Mouse (Mus musculus) heart, adult 2 months (tissue): ENCODE data around the gene Borcs7. TPM values are rescaled to one million over a fixed set of nuclear protein-coding genes. Genes with fewer than 3 reads are reported as not detected.

Source experiments
- DNase-seq, 2 experiments: peaks; one replicate each; pipeline ENCODE4 v3.0.0; 2021
- H3K27ac ChIP-seq: fragments of 200-600 bp; 2 replicates; pipeline ENCODE4 v1.8.1; 2022
- H3K27me3 ChIP-seq: fragments of 200-500 bp; 2 replicates; pipeline ENCODE4 v1.6.1; 2012; ENCODE audit warnings: mild to moderate bottlenecking, low read length, inconsistent platforms, mixed read lengths; ENCODE audit not compliant: control insufficient read depth, insufficient read depth
- H3K36me3 ChIP-seq: fragments of 200-500 bp; 2 replicates; pipeline ENCODE4 v1.6.1; 2012; ENCODE audit warnings: low read length, inconsistent platforms; ENCODE audit not compliant: control insufficient read depth, insufficient read depth
- H3K4me1 ChIP-seq: fragments of 200-500 bp; 2 replicates; pipeline ENCODE4 v1.6.1; 2011; ENCODE audit warnings: low read length; ENCODE audit not compliant: control insufficient read depth, insufficient read depth
- H3K4me3 ChIP-seq: fragments of 200-600 bp; 2 replicates; pipeline ENCODE4 v1.8.1; 2022
- H3K79me2 ChIP-seq: fragments of 200-500 bp; replicated peaks from 2 replicates; pipeline ENCODE4 v1.6.1; 2012; ENCODE audit warnings: mild to moderate bottlenecking, inconsistent platforms, low read length, moderate library complexity, mixed read lengths; ENCODE audit not compliant: control insufficient read depth, insufficient read depth
- H3K9ac ChIP-seq: fragments of 200-500 bp; 2 replicates; pipeline ENCODE4 v1.6.1; 2012; ENCODE audit warnings: low read depth, mild to moderate bottlenecking, control low read depth, inconsistent platforms, low read length, mixed read lengths
- CTCF ChIP-seq: fragments of 200-600 bp; IDR thresholded peaks from 2 replicates; pipeline ENCODE4 v1.8.1; 2022; ENCODE audit warnings: antibody characterized with exemption, mild to moderate bottlenecking, moderate library complexity
- EP300 ChIP-seq: fragments of 200-500 bp; IDR thresholded peaks from 2 replicates; pipeline ENCODE4 v1.6.1; 2011; ENCODE audit warnings: low read depth, low read length, control low read depth; ENCODE audit not compliant: insufficient read depth
- POLR2A ChIP-seq: fragments of 200-500 bp; IDR thresholded peaks from 2 replicates; pipeline ENCODE4 v1.6.1; 2011; ENCODE audit warnings: mild to moderate bottlenecking, low read depth, low read length, control low read depth; ENCODE audit not compliant: insufficient read depth
- WGBS: fragments of 180-500 bp; shearing (Covaris S2); methylation state at CpG from one replicate; pipeline ENCODE4 v1.1.7; 2018; 5-methylcytosine and 5-hydroxymethylcytosine counted together
- intact Hi-C: fragments of 180-260 bp; cut with DNase I; formaldehyde crosslinking; loops from one replicate; pipeline ENCODE4 v1.15.1; 2025
- polyA plus RNA-seq: library from polyadenylated mRNA; depleted of rRNA; stranded (reverse); fragments of >200 nt; gene quantifications from 2 replicates; pipeline ENCODE4 v1.2.3, GENCODE M21; 2012
- total RNA-seq, 2 experiments: library from RNA; stranded (reverse); gene quantifications; 2 replicates each; pipeline ENCODE4 v1.2.3; 2021

The Borcs7 gene
- total and polyA plus RNA-seq, 3 experiments = 4.7 to 7.8 (median 7.1) TPM

DNA sequence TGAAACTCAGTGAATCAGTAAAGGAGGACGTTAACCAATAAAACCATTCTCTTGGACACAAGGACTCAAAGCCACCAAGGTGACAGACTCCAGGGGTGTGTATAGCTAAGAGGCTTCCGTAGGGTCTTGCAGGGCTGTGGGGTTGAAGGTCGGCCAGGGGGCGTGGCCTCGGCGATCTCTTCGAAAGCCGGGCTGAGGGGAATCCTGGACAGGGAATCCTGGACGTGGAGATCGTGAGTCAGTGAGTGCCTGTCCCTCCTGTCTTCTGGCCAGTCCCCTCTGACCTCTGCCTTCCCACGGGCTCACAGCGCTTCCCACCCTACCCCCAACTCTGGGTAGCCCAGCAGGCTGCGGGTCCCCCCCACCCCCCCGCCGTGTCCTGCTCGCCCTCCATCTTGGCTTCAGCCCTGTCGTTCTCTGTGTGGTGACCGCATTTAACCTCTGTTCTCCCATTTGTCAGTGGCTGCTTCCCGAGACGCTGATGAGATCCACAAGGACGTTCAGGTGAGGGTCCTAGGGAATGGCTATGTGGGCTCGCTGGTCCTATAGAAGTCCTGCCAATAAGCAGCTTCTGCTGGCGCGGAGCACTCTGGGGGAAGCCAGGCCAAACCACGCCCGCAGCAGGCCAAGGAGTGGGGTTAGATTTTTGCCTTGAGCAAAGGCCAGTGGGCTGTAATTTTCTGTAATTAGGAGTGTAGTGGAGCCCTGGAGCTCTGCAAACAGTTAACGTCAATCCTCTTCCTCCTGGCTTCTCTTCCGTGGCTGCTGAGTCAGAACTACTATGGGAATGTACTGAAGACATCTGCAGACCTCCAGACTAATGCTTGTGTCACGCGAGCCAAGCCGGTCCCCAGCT, 17.8 kb downstream of the Borcs7 start, which contains the start of gene As3mt:
As3mt (plus strand) TSS at position 163 of the 856 bp plus-strand sequence.
- peak within 1 kb of the TSS; percentile 86 for H3K27ac ChIP-seq
- H3K4me1 ChIP-seq = peaks cover 8% of the 10 kb centered on the region
- WGBS = 5% methylated on average over 31 of the region's 31 CpGs
- no peaks in the 10 kb centered on the region for H3K79me2 ChIP-seq
- intact Hi-C loops = no loop called here
- no peaks in the 10 kb centered on the region for H3K36me3 ChIP-seq
- peak within 1 kb of the TSS; percentile 66 for H3K4me3 ChIP-seq
- H3K9ac ChIP-seq = peak within 1 kb of the TSS; percentile 64
- TF ChIP-seq CTCF (no peak), POLR2A (no peak; the same call in 1 of the 2 replicates), EP300 (no peak)
- no peaks in the 10 kb centered on the region for H3K27me3 ChIP-seq
- DNase-seq = peak; percentile 85

DNA sequence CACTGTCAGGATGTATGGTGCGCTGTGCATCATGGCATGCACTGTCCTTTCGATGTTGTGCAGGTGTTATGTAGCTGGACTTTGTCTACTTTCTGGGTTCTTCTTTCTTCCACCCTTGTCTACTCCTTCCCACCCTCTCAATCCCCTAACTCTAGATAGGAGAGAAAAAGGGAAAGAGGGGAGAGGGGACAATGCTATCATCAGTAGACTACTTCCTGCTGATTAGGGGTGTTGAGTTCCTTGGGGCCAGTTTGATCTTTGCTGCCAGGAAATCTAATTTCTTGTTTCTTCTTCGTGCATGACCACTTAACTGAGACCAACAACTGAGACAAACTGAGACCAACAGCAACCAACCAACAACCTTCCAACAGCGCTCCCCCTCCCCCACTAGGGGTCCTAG, 20.9 kb downstream of the Borcs7 start:
- Histone ChIP-seq H3K9ac (no peak overlapping the region), H3K36me3 (no peaks in the 10 kb centered on the region), H3K4me1 (peaks cover 8% of the 10 kb centered on the region), H3K27me3 (no peaks in the 10 kb centered on the region), H3K4me3 (no peak overlapping the region), H3K79me2 (no peaks in the 10 kb centered on the region), H3K27ac (no peak overlapping the region)
- TF ChIP-seq POLR2A = no peak
- no peak for TF ChIP-seq CTCF
- TF ChIP-seq EP300 = no peak
- intact Hi-C loops = no loop called here
- whole genome bisulfite sequencing = 81% methylated on average over 4 of the region's 4 CpGs
- no peak for DNase-seq

DNA sequence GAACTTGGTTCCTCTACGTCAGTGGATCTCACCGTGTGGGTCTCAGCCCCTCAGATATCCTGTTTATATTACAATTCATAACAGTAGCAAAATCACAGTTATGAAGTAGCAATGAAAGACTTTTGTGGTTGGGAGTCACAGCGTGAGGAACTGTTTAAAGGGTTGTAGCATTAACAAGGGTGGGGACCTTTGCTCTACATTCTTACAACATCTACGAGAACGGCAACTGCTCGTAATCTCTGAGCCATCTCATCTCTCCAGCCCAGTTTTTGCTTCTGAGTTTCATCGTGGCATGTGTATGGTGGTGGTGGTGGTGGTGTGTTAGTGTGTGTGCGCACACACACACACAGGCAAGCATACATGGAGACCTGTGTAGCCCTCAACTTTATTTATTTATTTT, 24.5 kb downstream of the Borcs7 start:
- no peaks in the 10 kb centered on the region for H3K27me3 ChIP-seq

DNA sequence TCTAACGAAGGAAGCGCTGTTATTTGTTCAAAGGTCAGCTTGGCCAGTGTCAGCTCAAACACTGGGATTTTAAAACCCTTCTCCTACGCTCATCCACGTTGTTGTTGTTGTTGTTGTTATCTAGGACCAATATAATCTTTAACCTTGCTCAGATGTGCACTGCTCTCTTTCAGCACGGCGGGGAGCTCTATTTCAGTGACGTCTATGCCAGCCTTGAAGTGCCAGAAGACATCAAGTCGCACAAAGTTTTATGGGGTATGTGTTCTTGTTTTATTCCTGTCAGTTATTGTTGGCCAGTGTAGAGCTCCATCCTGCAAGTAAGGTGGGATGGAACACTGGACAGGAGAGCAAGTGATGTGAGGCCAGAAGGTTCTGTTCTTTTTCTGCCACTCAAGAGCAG, 25.3 kb downstream of the Borcs7 start:
- H3K36me3 ChIP-seq = no peaks in the 10 kb centered on the region; the same call in 1 of the 2 replicates
- 90% methylated on average over 8 of the region's 8 CpGs for WGBS
- intact Hi-C loops = no loop called here
- no peak for DNase-seq
- no peaks in the 10 kb centered on the region for H3K4me1 ChIP-seq
- H3K27ac ChIP-seq = no peak overlapping the region
- no peak for TF ChIP-seq CTCF
- no peak for TF ChIP-seq EP300
- no peak for TF ChIP-seq POLR2A
- no peak overlapping the region for H3K4me3 ChIP-seq
- no peak overlapping the region for H3K9ac ChIP-seq
- H3K27me3 ChIP-seq = no peaks in the 10 kb centered on the region
- H3K79me2 ChIP-seq = no peaks in the 10 kb centered on the region

More for the DNA sequence above, 24.5 kb downstream of the Borcs7 start:
- TF ChIP-seq POLR2A = no peak
- TF ChIP-seq CTCF = no peak
- no peak for TF ChIP-seq EP300
- intact Hi-C loops = no loop called here
- Histone ChIP-seq H3K4me1 (no peaks in the 10 kb centered on the region; the same call in 1 of the 2 replicates), H3K79me2 (no peaks in the 10 kb centered on the region), H3K27ac (no peak overlapping the region), H3K36me3 (no peaks in the 10 kb centered on the region; the same call in 1 of the 2 replicates), H3K9ac (no peak overlapping the region), H3K4me3 (no peak overlapping the region)
- WGBS = 96% methylated on average over 8 of the region's 8 CpGs
- DNase-seq = no peak

DNA sequence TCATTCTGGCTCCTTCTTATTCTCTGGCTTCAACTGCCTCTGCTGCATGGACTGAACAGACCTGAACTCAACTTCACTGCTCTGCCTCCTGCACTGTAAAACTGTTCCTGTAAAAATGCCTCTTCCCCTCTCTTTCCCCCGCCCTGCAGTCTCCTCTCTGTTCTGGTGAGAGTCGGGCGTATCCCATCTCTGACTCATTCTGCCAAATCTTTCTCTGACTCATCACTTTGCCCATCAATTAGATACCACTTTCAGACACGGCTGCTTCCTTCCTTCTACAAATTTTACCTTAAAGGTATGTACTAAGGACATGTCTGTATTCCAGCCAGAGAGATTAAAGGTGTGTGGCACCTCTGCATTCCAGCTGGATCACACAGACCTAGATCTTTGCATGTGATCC, 28.4 kb downstream of the Borcs7 start:
- Histone ChIP-seq H3K79me2 (no peaks in the 10 kb centered on the region), H3K4me1 (no peaks in the 10 kb centered on the region), H3K9ac (no peak overlapping the region), H3K4me3 (no peak overlapping the region), H3K36me3 (no peaks in the 10 kb centered on the region; the same call in 1 of the 2 replicates), H3K27ac (no peak overlapping the region), H3K27me3 (no peaks in the 10 kb centered on the region)
- TF ChIP-seq EP300 (no peak), CTCF (no peak), POLR2A (no peak)
- intact Hi-C loops = no loop called here
- DNase-seq = no peak
- WGBS = 67% methylated on average over 4 of the region's 4 CpGs

DNA sequence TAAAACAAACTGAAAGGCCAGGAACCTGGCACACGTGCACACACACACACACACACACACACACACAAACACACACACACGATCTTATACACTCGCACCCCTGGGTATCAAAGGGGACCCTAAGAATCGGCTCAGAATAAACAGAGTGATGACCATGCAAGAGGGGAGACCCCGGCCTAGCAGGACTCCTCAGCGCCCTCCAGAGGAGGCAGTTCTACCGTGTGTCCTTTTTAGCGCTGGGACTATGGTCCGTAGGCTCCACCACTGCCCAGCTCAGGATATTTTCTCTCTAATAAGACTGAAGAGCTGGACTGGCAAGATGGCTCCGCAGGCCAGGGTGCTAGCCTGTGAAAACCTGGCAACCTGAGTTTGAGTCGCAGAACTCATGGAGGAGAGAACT, 34.7 kb downstream of the Borcs7 start:
- H3K36me3 ChIP-seq = no peaks in the 10 kb centered on the region; the same call in 1 of the 2 replicates
- intact Hi-C loops = no loop called here
- no peak overlapping the region for H3K4me3 ChIP-seq
- TF ChIP-seq CTCF (no peak), EP300 (no peak), POLR2A (no peak)
- H3K27me3 ChIP-seq = no peaks in the 10 kb centered on the region
- no peak for DNase-seq
- H3K4me1 ChIP-seq = peaks cover 3% of the 10 kb centered on the region
- H3K79me2 ChIP-seq = no peaks in the 10 kb centered on the region
- 79% methylated on average over 11 of the region's 11 CpGs for WGBS
- H3K9ac ChIP-seq = no peak overlapping the region
- no peak overlapping the region for H3K27ac ChIP-seq
